Mouse (Mus musculus) small intestine, adult 2 months (tissue): ENCODE measurements at regions not wholly inside any gene's neighbourhood (a gene's known extent, or its start where the extent isn't known, plus 50 kb on each side); places are given as distances from the start of the nearest gene placed in this dataset.

ENCODE experiments used
- CTCF ChIP-seq: fragments of 200-500 bp; IDR thresholded peaks from 2 replicates; pipeline ENCODE4 v1.5.1; 2012; ENCODE audit warnings: low read depth, mild to moderate bottlenecking, control low read depth, inconsistent platforms, low read length, moderate library complexity, mixed read lengths; ENCODE audit not compliant: insufficient replicate concordance, insufficient read length; ENCODE audit errors: extremely low read depth
- POLR2A ChIP-seq: fragments of 200-500 bp; IDR thresholded peaks from 2 replicates; pipeline ENCODE4 v1.6.1; 2012; ENCODE audit warnings: low read depth, mild to moderate bottlenecking, control low read depth, inconsistent platforms, low read length, moderate library complexity

- TF ChIP-seq CTCF = no peak
- no peak for TF ChIP-seq POLR2A
These were observed 214.1 kb upstream of the Usp24 start for GRCm38 (mm10) chr4:106101904-106102303.
